Mouse (Mus musculus) heart, postnatal 0 days (tissue): ENCODE measurements around the gene Trim75.

ENCODE experiments used
- CTCF ChIP-seq: IDR thresholded peaks from 2 replicates; pipeline ENCODE4 v1.5.1; 2016; ENCODE audit warnings: antibody characterized with exemption, control low read depth, low read depth
- EP300 ChIP-seq: IDR thresholded peaks from 2 replicates; pipeline ENCODE4 v1.6.1; 2016; ENCODE audit warnings: antibody characterized with exemption, low read depth

- TF ChIP-seq CTCF (no peak), EP300 (no peak)
Measured at GRCm38 (mm10) chr8:64948371-64948770, 39.3 kb downstream of the Trim75 start.
